Mouse (Mus musculus): ENCODE measurements around the gene Asb4. TPM values are rescaled to one million over a fixed set of nuclear protein-coding genes. Genes with fewer than 3 reads are reported as not detected.

Gene Asb4
- polyA plus RNA-seq, 1 experiment = 1.1 TPM

- Histone ChIP-seq H3K27ac (ENCODE audit: insufficient read depth, low read depth, low read length) (no peak overlapping the region), H3K4me3 (ENCODE audit: insufficient read depth, low read length) (no peak overlapping the region), H3K4me1 (ENCODE audit: control insufficient read depth, insufficient read depth, low read length) (no peaks in the 10 kb centered on the region)
- 0 out of 2 replicates have a peak, but pooled peaks have one; percentile 48 for TF ChIP-seq CTCF (IDR thresholded peaks at IDR 0.05; ENCODE audit: low read depth, low read length)
- no peak for TF ChIP-seq POLR2A (IDR thresholded peaks at IDR 0.05; ENCODE audit: borderline replicate concordance, low read depth, low read length)
Measured at GRCm38 (mm10) chr6:5410697-5411391, 27.7 kb downstream of the Asb4 start.

DNA sequence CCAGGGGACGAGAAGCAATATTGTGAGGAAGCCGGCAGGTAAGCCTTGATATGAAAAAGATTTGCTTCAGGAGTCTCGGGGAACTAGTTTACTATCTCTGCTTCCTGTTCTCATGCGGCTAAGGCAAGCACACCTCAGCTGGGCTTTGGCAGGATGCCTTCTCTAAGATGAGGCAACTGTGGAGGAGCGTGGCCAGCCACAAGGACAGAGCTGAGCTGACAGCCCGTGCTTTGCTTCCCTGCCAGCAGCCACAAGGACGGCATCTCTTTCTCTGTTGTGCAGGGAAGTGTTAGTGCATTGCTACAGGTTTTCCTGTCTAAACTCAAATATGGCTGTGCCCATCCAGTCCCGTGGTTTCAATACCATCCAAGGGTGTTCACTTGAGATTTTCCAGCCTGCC is 30.1 kb downstream of the Asb4 start:
- TF ChIP-seq CTCF (IDR thresholded peaks at IDR 0.05; ENCODE audit: low read depth, low read length) = no peak
- no peak for TF ChIP-seq POLR2A (IDR thresholded peaks at IDR 0.05; ENCODE audit: borderline replicate concordance, low read depth, low read length)
- Histone ChIP-seq H3K4me3 (ENCODE audit: insufficient read depth, low read length) (no peak overlapping the region), H3K4me1 (ENCODE audit: control insufficient read depth, insufficient read depth, low read length) (no peaks in the 10 kb centered on the region), H3K27ac (ENCODE audit: insufficient read depth, low read depth, low read length) (no peak overlapping the region)

- Histone ChIP-seq H3K4me1 (ENCODE audit: control insufficient read depth, insufficient read depth, low read length) (no peaks in the 10 kb centered on the region), H3K4me3 (ENCODE audit: insufficient read depth, low read length) (no peak overlapping the region), H3K27ac (ENCODE audit: insufficient read depth, low read depth, low read length) (no peak overlapping the region)
- no peak for TF ChIP-seq POLR2A (IDR thresholded peaks at IDR 0.05; ENCODE audit: borderline replicate concordance, low read depth, low read length)
Measured at GRCm38 (mm10) chr6:5421442-5421841, 38.3 kb downstream of the Asb4 start.

DNA sequence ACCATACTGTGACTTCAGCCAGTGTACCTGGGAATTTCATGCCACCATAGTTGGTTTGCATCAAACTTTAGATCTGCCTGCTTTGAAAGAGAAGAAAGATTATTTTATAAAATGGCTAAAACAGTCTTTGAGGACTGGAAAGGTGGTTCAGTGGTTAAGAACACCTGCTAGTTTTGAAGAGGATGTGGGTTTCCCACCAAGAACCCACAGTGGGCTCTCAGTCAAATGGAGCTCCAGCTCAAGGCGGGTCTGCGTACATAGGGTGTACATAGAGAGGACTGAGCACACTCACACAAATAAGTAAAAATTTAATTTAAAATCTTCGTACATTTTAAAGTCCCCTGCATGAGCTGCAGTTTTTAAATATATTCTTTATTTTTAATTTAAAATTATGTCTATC is 39.2 kb downstream of the Asb4 start:
- Histone ChIP-seq H3K27ac (ENCODE audit: insufficient read depth, low read depth, low read length) (no peak overlapping the region), H3K4me1 (ENCODE audit: control insufficient read depth, insufficient read depth, low read length) (no peaks in the 10 kb centered on the region), H3K4me3 (ENCODE audit: insufficient read depth, low read length) (no peak overlapping the region)
- no peak for TF ChIP-seq CTCF (IDR thresholded peaks at IDR 0.05; ENCODE audit: low read depth, low read length)
- no peak for TF ChIP-seq POLR2A (IDR thresholded peaks at IDR 0.05; ENCODE audit: borderline replicate concordance, low read depth, low read length)

DNA sequence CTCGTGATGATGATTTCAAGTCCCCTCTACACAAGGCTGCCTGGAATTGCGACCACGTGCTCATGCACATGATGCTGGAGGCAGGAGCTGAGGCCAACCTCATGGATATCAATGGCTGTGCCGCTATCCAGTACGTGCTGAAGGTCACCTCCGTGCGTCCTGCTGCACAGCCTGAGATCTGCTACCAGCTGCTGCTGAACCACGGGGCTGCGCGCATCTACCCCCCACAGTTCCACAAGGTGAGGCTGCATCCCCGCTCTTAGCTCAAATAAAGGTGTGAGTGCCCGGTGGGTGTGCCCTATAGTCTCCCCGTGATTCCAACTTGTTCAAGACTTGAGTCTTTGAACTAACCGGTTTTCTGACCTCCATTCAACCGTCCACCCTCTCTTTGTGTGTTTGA is 40.4 kb downstream of the Asb4 start:
- no peaks in the 10 kb centered on the region for H3K4me1 ChIP-seq (ENCODE audit: control insufficient read depth, insufficient read depth, low read length)
- TF ChIP-seq CTCF (IDR thresholded peaks at IDR 0.05; ENCODE audit: low read depth, low read length) = no peak
- no peak for TF ChIP-seq POLR2A (IDR thresholded peaks at IDR 0.05; ENCODE audit: borderline replicate concordance, low read depth, low read length)
- no peak overlapping the region for H3K27ac ChIP-seq (ENCODE audit: insufficient read depth, low read depth, low read length)
- H3K4me3 ChIP-seq (ENCODE audit: insufficient read depth, low read length) = no peak overlapping the region

DNA sequence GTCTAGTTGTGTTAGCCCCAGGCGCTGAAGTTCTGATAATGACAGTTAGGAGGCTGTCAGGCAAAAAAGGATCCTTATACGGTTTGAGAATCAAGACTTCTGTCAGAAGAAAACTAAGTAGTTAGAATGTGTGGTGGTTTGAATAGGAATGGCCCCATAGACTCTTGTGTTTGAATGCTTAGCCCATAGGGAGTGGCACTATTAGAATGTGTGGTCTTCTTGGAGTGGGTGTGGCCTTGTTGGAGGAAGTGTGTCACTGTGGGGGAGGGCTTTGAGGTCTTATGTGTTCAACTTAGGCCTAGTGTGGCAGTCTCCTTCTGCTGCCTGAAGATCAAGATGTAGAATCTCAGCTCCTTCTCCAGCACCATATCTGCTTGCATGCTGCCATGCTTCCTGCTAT is 43.8 kb downstream of the Asb4 start:
- TF ChIP-seq CTCF (IDR thresholded peaks at IDR 0.05; ENCODE audit: low read depth, low read length) (no peak), POLR2A (IDR thresholded peaks at IDR 0.05; ENCODE audit: borderline replicate concordance, low read depth, low read length) (no peak)
- Histone ChIP-seq H3K27ac (ENCODE audit: insufficient read depth, low read depth, low read length) (no peak overlapping the region), H3K4me1 (ENCODE audit: control insufficient read depth, insufficient read depth, low read length) (no peaks in the 10 kb centered on the region), H3K4me3 (ENCODE audit: insufficient read depth, low read length) (no peak overlapping the region)

GRCm38 (mm10) chr6:5429562-5429961 is 46.4 kb downstream of the Asb4 start:
- H3K4me1 ChIP-seq (ENCODE audit: control insufficient read depth, insufficient read depth, low read length) = no peaks in the 10 kb centered on the region
- no peak overlapping the region for H3K4me3 ChIP-seq (ENCODE audit: insufficient read depth, low read length)
- TF ChIP-seq CTCF (IDR thresholded peaks at IDR 0.05; ENCODE audit: low read depth, low read length) (no peak), POLR2A (IDR thresholded peaks at IDR 0.05; ENCODE audit: borderline replicate concordance, low read depth, low read length) (no peak)
- no peak overlapping the region for H3K27ac ChIP-seq (ENCODE audit: insufficient read depth, low read depth, low read length)

DNA sequence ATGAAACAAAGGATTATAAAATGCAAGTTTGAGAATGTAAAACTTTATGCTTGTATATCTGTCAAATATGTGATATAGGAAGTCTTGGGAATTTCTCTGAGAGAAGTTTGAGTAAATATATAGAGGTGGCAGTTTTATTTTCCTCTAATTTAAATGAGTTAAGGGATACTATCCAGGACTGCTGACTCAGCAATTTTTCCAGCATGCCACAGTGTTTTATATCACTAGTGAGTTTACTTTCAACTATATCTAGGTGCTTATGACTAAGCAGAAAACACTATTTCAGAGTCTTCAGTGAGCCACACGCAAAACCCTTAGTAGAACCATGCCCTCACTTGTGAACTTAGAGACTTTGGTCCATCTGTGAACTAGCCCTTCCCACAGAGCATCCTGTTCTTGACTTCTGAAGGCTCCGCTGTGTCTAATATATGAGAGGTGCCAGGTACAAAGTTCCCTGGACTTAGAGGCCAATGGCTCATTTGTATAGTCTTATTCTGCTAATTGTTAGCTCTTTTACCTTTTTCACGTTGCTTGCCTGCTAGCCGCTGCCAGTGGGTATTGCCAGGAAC is 46.9 kb downstream of the Asb4 start:
- TF ChIP-seq CTCF (IDR thresholded peaks at IDR 0.05; ENCODE audit: low read depth, low read length) = no peak
- no peak for TF ChIP-seq POLR2A (IDR thresholded peaks at IDR 0.05; ENCODE audit: borderline replicate concordance, low read depth, low read length)

GRCm38 (mm10) chr6:5433887-5434286 is 50.7 kb downstream of the Asb4 start:
- H3K4me1 ChIP-seq (ENCODE audit: control insufficient read depth, insufficient read depth, low read length) = no peaks in the 10 kb centered on the region
- TF ChIP-seq CTCF (IDR thresholded peaks at IDR 0.05; ENCODE audit: low read depth, low read length) (no peak), POLR2A (IDR thresholded peaks at IDR 0.05; ENCODE audit: borderline replicate concordance, low read depth, low read length) (no peak)
- H3K27ac ChIP-seq (ENCODE audit: insufficient read depth, low read depth, low read length) = no peak overlapping the region
- no peak overlapping the region for H3K4me3 ChIP-seq (ENCODE audit: insufficient read depth, low read length)

More for the DNA sequence above, 46.9 kb downstream of the Asb4 start:
- Histone ChIP-seq H3K27ac (ENCODE audit: insufficient read depth, low read depth, low read length) (no peak overlapping the region), H3K4me1 (ENCODE audit: control insufficient read depth, insufficient read depth, low read length) (no peaks in the 10 kb centered on the region), H3K4me3 (ENCODE audit: insufficient read depth, low read length) (no peak overlapping the region)

- Histone ChIP-seq H3K27ac (ENCODE audit: insufficient read depth, low read depth, low read length) (no peak overlapping the region), H3K4me3 (ENCODE audit: insufficient read depth, low read length) (no peak overlapping the region), H3K4me1 (ENCODE audit: control insufficient read depth, insufficient read depth, low read length) (0 out of 2 replicates have a peak, but pooled peaks cover 2% of the 10 kb centered on the region)
- TF ChIP-seq CTCF (IDR thresholded peaks at IDR 0.05; ENCODE audit: low read depth, low read length) (no peak), POLR2A (IDR thresholded peaks at IDR 0.05; ENCODE audit: borderline replicate concordance, low read depth, low read length) (no peak)
Measured at GRCm38 (mm10) chr6:5437757-5438156, 54.6 kb downstream of the Asb4 start.
